Mouse (Mus musculus) urinary bladder, adult 18-20 months (tissue): ENCODE measurements around the gene Edem1.

Experiments used
- DNase-seq, 2 experiments: peaks; one replicate each; pipeline ENCODE4 v3.0.0; 2022; ENCODE audit warnings: low spot score in 2 of 2, mixed read lengths in 2 of 2

Gene Edem1

GRCm38 (mm10) chr6:108875344-108875743, 46.9 kb downstream of the Edem1 start:
- no peak for DNase-seq

DNA sequence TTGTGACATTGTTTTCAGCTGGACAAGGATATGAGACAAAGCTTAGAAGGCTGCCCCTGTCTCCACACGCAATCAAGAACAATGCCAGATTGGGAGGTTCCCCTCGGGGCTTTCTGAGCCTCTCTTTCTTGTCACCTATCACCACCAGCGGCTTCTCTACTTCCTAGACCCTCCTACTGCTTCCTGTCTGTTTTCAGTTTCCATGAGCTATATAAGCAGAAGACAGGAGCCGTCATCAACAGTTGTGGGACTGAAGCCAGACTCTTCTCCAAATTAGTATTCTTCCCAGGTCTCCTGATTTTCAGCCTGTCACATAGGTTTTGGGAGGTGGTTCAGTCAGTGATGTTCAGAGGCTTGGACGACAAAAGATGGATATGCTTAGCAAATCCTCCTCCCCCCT, 47.6 kb downstream of the Edem1 start:
- DNase-seq = no peak

DNA sequence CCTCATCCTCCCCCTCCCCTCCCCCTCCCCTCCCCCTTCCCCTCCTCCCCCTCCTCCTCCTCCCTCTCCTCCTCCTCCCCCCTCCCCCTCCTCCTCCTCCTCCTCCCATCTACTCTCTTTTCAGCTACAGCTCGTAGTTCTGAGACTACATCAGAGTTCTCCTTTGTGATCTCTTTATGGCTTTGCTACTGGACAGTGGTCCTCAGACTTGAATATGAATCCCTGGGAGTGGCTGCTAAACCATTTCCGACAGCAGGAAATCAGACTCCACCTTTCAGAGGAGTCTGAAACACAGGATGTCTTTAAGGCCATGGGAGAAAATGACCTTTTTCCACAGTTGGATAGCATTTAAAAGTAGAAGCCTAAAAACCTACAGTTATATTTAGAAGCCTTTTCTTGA, 48.0 kb downstream of the Edem1 start:
- no peak for DNase-seq

DNA sequence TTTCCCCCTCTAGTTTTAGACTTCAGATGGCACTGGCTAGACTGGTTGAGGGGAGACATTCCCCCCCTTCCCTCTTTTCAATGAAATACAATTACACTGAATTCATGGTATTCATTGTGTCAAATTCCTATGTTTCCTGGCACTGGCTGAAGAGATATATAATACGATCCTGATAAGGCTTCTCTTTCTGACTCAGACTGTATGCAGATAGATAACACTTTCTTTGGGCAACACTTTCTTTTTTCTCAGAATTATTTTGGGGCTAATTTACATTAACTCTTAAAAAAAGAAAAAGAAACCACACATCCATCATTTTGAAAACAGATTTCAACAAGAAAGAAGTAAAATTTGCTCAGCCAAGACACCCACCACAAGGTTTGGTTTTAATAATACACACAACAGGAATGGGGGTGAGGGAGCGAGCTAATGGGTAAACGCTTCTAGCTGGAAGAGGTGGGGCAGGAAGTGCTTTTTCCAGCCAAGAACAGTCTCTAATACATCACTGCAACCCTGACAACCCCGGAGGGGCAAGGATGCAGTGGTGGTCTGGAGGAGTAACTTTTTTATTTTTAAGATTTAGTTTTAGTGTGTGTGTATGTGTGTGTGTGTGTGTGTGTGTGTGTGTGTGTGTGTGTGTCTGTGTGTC, 52.0 kb downstream of the Edem1 start:
- no peak for DNase-seq

DNA sequence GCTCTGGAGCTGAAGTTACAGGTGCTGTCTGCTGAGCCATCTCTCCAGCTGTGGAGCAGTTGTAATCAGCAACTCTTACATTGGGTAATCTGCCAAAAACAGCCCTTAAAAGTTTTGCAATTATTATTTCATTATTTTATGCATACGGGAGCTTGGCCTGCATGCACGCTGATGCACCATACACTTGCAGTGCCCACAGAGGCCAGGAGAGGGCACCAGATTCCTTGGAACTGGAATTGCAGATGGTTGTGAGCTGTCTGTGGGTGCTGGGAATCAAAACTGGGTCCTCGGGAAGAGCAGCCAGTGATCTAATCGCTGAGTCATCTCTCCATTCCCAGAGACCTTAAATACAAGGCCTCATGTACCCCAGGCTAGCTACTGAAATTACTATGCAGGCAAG, 52.6 kb downstream of the Edem1 start:
- no peak for DNase-seq

GRCm38 (mm10) chr6:108883826-108884225, 55.4 kb downstream of the Edem1 start:
- DNase-seq = no peak

GRCm38 (mm10) chr6:108884603-108885002, 56.2 kb downstream of the Edem1 start:
- DNase-seq = no peak

GRCm38 (mm10) chr6:108886346-108886745, 57.9 kb downstream of the Edem1 start:
- DNase-seq = no peak

DNA sequence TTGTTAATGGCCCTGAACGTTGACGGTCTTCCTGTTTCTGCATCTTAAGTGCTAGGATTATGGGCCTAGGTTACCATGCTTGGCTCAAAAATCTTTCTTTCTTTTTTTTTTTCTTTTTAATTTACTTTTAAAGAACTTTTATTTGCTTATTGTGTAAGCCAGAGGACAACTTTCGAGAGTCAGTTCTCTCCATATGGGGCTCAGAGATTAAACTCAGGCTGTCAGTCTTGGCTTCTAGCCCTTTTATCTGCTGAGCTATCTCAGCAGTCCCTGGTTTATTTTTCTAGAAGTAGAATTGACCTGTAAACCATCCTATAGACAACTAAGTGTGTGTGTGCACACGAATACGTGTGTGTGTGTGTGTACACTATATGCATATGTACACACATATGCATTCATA, 64.1 kb downstream of the Edem1 start:
- no peak for DNase-seq

DNA sequence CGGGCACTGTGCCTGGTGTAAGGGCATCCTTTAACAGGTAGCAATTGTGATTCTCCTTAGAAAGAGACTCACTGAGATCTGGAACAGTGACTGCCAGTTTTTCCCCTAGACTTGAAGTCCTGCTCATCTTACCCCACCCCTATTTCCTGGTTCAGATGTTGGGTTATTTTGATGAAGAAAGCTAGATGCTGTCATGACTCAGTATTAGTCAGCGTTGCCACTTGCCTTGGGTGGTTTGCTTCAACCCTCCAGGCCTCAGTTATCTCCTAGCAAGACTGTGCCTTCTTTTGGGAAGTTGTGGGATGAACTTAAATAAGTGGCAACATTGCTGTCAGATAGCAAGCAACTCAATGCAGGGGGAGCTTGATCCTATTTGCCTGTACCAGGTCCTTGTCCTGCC, 66.7 kb downstream of the Edem1 start:
- no peak for DNase-seq

GRCm38 (mm10) chr6:108895976-108896375, 67.5 kb downstream of the Edem1 start:
- no peak for DNase-seq

DNA sequence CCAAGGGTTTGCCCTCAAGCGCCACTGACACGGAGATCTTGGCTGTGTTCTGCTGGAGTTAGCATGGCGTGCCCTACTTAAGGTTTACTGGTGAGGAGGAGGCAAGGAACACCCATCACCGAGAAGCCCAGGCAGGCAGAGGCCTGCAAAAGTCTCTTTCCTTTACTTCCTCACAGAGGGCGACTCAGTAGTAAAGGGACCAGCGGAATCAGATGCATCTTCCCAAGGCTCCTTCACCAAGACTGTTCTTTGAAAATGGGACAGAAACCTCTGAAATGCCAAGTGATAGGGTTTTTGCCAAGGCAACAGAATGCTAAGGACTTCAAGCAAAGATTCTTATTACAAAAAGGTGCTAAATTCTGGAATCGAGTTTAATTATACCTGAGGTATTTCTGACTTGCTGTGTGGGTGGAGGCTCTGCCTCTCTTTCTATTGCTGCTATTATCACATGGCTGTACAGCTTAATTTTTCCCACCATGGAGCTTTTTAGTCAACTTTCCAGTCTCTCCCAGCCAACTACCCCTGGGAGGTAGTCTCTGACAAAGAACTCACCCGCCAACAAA, 68.2 kb downstream of the Edem1 start:
- DNase-seq = no peak

DNA sequence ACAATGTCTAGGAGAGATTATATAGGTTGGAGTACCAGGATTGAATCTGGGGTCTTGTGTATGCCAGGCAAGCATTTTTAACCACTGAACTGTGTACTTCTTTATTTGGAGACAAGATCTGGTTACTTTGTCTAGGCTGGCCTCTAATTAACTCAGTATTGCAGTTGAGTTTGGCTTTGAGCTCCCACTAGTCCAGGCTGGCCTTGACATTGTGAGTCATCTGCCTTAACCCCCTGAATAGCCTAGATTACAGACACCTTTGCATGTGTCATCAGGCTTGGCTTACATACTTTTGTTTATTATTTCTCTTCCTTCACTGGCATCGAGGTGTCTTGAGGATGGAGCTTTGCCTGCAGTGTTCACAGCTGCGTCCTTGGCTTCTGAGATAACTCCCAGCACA, 70.8 kb downstream of the Edem1 start:
- peak in 1 of 2 experiments; percentile 2 for DNase-seq

DNA sequence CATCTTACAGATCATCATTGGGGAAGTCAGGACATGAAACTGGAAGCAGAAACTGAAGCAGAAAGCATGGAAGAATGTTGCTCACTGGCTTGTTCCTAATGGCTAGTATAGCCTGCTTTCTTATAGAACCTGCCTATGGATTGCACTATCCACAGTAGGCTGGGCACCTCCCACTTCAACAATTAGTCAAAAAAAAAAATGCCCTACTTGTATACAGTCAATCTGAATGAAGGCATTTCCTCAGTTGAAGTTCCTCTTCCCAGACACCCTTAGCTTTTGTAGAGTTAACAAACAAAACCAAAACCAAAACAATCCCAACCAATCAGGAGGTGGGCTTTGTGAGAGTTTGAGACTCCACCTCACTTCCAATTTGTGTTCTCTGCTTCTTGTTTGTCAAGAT, 73.7 kb downstream of the Edem1 start:
- no peak for DNase-seq

DNA sequence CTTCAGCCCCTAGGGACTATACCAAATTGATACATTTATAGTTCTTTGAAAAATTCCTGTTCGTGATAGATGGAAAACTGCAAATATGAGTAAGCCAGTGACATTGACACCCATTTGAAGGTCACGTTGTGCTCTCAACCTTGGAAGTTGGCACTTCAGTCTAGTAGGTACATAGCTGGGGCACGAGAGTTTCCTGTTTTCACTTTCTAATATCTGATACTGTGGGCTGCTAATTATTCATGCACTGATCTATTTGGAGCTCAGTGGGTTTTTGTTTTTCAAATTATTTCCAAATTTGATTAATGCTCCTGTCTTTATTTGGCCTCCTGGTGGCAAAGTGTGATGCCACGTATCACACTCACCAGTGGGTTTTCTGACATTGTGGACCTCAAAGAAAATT, 74.8 kb downstream of the Edem1 start:
- DNase-seq = no peak

GRCm38 (mm10) chr6:108906539-108906938, 78.1 kb downstream of the Edem1 start:
- no peak for DNase-seq
